Mouse (Mus musculus): Measurements from ENCODE around the gene Sept3. TPM values are rescaled to one million over a fixed set of nuclear protein-coding genes. Genes with fewer than 3 reads are reported as not detected.
A peak's percentile ranks its signal among the peaks of the same experiment; 100 is the strongest.

Gene Sept3
- polyA plus RNA-seq, 1 experiment, result 0.38 TPM

DNA sequence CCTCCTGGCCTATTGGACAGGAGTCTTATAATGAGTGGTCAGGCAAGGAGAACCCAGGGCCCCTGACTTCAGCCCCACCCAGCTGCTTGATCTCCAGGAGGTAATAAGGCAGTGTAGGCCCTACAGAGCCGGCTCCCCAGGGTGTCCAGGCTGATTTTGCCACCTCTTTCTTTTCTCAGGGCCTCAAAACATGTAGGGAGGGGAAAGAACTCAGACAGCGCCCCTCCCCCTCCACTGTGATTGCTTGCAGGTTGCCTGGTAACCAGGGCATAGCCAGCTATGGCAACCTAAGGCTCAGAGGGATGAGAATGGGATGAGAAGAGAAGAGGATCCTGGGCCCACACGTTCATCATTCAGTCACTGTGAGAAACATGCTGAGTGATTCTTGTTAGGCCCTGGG, 6.5 kb upstream of the Sept3 start:
- 55% methylated on average over 3 of the region's 3 CpGs for WGBS

DNA sequence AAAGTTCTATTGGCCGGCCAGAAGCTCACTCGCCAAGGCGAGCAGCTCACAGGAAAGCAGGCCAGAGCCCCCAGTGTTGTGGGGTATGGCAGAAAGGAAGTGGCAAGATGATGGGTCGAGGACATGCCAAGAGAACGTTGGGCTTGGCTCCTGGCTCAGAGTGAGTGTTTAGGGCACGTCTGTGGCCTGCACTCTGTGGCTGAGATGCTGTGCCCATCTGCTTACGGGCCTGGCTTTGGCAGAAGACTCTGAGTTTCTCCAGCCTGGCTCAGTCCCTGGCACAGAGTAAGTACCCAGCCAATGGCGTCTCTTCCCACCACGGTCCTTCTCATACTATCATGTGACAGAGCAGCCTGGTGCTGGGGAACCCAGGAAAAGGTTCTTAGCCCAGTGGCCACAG, 5.9 kb upstream of the Sept3 start:
- WGBS, result 81% methylated on average over 9 of the region's 9 CpGs

More for the DNA sequence above, 6.5 kb upstream of the Sept3 start:
- DNase-seq (ENCODE audit: low read depth, low spot score), result no peak

DNA sequence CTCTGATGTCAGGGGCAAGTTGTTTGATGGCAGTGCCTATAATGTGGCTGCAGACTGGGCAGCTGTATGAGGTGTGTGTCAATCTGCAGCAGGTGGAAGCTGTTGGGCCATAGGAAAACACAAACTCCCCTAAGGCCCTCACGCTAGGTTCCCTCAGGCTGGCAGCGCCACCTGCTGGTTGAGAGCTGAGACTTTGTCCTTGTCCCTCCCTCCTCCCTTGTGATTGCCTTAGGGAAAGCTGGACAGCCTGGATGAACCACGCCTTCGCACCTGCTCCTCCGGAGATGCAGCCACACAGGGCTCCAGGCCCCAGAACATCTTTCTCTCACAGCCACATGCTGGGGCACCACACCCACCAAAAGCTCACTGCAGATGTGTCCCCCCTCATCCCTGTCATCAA, 3.5 kb upstream of the Sept3 start:
- WGBS, result 3% methylated on average over 5 of the region's 5 CpGs
- DNase-seq (ENCODE audit: low read depth, low spot score), result peak; percentile 74

More for the DNA sequence above, 5.9 kb upstream of the Sept3 start:
- DNase-seq (ENCODE audit: low read depth, low spot score), result no peak

DNA sequence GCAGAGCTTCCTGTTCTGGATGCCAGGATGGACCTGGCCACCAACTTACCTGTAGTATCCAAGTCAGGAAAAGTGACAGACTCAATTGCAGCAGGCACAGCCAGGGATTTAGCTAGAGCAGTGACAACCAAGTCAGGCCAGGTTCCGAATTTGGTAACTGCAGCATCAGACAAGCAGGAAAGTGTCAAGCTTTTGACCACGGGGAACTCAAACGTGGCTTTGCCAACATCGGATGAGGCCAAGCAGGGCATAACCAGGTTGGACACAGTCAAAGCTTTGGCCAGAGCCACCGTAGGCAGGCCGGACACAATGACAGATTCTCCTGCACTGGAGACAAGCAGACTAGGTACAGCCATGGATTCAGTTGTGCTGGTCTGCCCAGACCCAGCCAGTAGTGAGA, 2.4 kb upstream of the Sept3 start:
- no peak for DNase-seq (ENCODE audit: low read depth, low spot score)
- 82% methylated on average over 6 of the region's 6 CpGs for WGBS

DNA sequence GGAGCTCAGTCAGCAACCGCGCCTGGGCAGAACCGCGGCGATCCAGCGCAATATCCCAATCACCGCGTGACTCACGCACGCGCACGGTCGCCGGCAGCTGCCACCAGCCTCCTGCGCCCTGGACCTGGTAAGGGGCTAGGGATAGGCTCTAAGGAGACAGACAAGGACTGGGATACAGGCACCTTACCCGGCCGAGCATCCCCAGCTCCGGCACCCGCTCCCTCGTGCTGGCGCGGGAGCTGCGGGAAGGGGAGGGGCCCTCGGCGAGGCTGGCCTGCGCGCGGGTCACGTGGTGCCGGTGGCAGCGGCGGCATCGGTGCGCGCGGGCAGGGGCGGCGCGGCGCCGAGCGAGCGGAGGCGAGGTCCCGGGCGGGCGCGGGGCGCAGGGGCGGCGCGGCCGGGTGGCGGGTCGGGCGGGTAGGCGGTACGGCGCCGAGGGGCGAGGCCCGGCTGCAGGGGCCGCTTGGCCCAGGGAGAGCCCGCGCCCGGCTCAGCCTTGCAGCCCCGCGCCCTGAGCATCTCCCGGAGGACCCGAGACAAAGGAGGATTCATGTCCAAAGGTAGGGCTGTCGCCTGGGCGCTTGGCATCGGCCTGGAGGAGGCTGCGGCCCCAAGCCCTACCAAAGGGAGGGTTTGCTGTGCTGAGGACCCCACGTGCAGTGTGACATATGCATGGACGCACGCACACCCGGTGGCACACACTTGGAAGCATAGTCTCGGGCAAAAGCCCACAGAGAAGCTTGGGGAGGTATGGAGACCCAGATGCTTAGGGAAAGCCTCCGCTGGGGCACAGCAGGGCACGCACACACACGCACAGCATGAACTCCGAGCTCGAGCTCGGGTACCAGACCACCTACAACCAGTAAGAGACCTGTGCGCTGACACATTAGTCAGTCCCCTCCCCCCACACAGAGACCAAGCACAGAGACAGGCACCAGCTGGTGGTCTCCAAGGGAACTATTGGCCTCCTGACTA, 521 bp downstream of the Sept3 start:
- DNase-seq (ENCODE audit: low read depth, low spot score), result no peak
- 2% methylated on average over 84 of the region's 86 CpGs for WGBS

DNA sequence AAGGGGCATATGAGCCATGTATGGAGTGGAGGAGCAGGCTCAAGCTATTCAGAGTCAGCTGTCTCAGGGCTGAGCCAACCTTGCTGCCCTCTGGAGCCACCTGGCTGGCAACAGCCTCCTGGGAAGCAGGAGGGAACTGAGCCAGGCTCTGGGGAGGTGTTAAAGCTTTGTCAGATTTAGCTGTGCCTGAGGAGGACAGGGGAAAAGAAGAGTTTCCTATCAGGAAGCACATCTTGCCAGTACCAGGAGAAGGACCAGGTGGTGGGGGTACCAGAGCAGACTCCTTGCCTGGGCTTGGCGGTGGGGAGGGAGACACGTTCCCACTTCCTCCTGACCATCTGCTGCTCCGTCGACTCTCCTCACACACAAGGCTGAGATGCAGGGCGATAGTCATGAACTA, 2.9 kb downstream of the Sept3 start:
- WGBS, result 67% methylated on average over 5 of the region's 5 CpGs
- no peak for DNase-seq (ENCODE audit: low read depth, low spot score)

DNA sequence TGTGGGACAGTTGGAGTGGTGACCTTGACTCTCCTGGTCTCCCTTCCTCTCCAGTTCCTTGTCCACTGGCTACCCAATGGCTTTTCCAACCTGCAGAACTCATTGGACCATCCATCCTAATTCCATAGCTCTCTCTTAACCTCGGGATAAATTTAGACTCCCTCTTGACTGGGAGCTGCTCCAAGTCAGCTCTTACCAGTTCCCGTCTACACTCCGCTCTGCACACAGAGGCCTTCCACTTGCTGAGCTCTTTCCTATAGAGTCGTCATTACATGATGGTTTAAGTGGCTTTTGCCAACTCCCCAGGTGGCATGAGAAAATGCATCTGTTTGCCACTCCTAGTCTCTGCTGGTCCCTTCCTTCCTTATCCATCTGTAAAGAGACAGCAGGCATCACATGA, 5.9 kb downstream of the Sept3 start:
- 66% methylated on average over 4 of the region's 4 CpGs for WGBS
- DNase-seq (ENCODE audit: low read depth, low spot score), result no peak

DNA sequence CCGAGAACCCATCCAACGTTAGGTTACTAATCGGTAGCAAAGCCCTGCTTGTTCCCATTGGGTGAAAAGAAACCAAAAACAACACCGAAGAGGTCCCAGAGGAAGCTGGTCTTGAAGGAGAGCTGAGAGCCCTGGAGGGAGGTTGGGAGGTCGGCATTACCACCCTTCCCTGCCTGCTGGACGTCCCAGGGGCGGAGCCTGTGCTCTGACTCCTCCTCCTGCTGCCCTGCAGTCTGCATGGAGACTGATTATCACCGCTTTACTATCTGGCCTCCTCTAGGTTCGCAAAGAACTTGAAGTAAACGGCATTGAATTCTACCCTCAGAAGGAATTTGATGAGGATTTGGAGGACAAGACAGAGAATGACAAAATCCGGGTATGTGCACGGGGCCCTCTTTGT, 11.5 kb downstream of the Sept3 start:
- 63% methylated on average over 12 of the region's 12 CpGs for WGBS
- DNase-seq (ENCODE audit: low read depth, low spot score), result no peak

DNA sequence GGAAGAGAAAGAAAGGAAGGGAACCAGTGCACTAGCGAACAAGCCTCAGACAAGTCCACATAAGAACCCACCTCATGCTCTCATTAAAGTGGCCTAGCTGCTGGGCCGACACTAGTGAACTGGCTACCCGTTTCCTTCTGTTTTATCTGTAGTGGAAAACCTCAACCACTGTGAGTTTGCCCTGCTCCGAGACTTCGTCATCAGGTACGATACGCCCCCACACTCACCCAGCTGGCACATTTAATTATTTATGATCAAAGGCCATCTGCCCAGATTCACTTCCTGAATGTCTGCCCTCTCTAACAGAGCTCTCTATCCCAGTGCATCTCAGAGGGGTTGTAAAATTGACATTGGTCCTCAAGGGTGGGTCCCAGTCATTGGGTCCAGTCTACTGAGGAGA, 15.6 kb downstream of the Sept3 start:
- WGBS, result 54% methylated on average over 7 of the region's 7 CpGs
- DNase-seq (ENCODE audit: low read depth, low spot score), result no peak

DNA sequence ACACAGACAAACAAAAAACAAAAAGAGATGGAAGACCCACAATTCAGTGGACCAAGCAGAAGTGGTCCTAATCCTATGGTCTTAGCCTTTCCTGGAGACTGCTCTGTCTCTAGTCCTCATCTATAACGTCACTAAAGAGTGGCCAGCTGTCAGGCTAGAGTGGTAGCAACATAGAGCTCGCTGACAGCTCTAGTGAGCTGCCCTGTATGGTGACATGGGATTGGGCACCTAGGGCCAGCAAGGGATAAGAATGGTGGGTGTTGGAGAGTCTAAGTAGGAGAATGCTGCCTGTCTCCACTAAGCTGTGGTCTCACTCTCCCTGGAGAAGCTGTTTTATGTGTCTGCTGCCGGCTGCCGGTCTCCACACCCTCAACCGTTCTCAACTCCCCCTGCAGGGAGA, 18.2 kb downstream of the Sept3 start:
- no peak for DNase-seq (ENCODE audit: low read depth, low spot score)
- 22% methylated on average over 5 of the region's 5 CpGs for WGBS

DNA sequence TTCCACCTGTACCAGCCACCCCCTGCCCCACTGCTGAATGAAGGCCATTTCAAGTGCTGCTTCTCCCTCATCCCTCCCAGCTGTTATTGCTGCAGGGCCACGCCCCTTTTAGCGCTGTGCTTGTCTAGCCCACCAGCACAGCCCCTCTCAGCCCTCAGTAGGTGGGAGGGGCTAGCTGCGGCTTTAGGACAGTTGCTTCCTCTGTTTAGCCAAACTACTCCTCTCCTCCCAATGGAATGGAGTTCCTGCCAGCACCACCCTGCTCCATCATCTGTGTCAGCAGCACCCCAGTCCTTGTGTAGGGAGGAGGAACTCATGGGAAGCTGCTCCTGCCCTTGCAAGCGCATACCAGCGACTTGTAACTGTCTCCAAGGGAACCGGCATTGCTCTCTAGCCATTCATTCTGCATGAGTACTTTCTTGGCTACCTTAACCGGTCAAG, 18.6 kb downstream of the Sept3 start:
- WGBS, result 12% methylated on average over 7 of the region's 7 CpGs
- DNase-seq (ENCODE audit: low read depth, low spot score), result no peak

DNA sequence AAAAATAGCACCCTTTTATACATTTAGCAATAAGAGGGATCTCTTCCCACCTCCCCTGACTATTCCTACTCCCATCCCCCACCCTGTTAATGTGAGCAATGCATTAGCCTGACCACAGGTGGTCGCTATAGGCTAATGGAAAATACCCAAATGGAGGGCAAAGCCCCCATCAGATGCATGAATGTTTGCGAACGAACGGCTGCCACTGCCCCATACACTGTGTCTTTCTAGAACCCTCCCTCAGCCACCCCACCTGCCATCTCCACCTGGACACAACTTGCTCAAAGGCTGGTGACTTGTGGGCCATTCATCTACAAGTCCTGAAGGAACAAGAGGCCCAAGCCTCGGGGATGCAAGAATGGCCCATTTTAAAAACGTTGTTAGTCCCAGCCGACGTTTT, 19.4 kb downstream of the Sept3 start:
- no peak for DNase-seq (ENCODE audit: low read depth, low spot score)
- 50% methylated on average over 8 of the region's 8 CpGs for WGBS

DNA sequence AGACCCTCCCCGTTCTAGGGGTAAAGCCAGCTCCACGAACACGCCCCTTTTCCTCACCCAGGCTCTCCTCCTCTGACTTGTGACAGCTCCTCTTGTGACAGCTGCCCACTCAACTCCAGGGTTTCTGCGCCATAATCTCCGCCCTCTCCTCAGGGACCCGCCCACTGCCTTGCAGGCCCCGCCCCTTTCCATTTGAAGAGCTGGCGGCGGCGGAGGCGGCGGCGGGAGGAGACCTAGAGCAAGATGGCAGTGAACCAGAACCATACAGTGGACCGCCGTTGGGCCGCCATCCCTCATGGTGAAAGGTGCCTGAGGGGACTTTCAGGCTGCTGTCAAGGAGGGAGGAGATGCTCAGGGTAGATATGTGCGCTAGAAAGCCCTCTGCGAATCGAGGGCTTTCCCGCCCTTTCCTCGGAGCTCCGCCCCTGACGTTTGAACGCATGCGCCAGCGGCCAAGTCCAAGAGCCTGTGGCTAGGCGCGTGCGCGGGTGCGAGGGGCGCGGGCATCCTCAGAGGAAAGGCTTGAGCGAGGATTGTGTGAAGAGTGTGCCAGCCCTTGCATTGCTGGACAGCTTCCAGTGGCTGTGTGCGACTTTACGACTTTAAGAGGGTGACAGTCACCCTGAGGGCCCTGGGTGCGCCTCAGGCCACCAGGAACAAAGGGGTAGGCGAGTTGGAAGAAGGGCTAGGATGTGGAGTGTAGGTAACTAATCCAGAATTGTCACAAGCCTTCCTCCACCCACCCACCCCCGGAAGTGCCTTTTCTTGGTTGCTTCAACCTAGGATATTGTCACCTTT, 24.3 kb downstream of the Sept3 start, which contains the start of gene Wbp2nl:
Wbp2nl (plus strand) TSS at position 191 of the 798 bp plus-strand sequence.
- WGBS, result 49% methylated on average over 39 of the region's 39 CpGs
- no peak for DNase-seq (ENCODE audit: low read depth, low spot score)

DNA sequence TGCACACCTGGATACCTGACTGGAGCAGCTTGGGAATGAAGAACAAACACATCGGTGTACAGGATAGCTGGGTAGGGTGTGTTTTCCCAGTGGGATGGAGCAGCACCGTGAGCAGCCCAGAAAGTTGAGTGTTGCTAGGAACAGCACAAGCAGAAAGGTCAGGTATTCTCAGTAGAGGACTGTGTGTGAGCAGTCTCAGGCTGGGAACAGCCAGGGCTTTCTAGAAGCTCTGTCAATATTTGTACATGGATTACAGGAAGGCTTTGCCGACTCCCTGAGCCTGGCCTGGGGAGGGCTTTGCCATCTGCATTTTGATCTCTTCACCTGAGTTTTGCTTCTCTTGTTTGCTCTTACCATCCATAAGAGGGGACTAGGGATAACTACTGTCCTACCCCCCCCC, 32.4 kb downstream of the Sept3 start:
- DNase-seq (ENCODE audit: low read depth, low spot score), result no peak
- WGBS, result 27% methylated on average over 3 of the region's 3 CpGs

DNA sequence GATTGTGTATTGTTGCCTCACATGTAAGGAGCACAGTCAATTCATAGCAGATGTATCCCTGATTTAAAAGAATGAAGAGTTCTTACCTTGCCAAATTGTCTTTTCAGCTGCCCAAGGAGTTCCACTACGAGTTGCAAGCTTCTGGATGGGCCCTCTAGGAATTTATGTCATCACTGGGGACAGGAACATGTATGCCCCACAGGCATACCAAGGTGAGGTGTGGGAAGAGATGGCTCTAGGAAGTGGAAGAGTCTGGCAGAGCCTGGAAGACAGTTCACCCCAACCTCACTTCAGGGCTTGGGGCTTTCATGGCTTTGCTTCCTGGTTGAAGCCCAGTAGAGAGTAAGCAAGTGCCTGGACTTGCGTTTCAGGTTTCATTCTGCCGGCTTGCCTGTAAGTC, 33.7 kb downstream of the Sept3 start:
- 26% methylated on average over 3 of the region's 3 CpGs for WGBS
- no peak for DNase-seq (ENCODE audit: low read depth, low spot score)

DNA sequence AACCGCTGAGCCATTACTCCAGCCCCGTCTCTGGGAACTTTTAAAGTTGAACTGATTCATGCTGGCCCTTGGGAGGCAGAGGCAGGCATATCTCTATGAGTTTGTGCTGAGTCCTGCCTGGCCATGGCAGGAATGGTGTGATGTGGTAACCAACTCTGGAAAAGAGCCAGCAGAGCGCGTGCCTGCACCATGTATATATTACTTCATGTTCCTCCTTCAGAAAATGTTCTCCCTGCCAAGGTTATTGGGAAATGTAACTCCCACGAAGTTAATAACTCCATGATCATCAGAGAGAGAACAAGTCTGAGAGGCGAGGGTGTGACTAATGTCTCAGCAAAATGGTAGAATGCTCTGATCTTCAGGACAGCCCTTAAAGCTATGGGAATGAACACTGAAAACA, 43.1 kb downstream of the Sept3 start:
- 66% methylated on average over 6 of the region's 6 CpGs for WGBS
- DNase-seq (ENCODE audit: low read depth, low spot score), result no peak

DNA sequence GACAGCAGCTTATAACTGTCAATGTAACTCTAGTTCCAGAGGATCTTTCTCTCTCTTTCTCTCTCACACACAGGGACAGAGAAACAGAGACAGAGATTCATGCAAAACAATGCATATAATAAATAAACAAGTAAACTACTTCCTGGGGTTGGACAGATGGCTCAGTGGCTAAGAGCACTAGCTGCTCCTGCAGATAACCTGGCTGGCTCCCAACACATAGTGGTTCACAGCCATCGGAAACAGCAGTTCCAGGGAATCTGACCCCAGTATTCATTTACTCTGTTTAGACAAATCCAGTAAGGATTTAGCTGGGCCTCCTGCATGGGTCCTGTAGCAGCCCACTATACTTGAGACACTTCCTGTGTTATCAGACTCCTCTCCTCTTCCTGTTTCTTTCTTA, 44.9 kb downstream of the Sept3 start:
- no peak for DNase-seq (ENCODE audit: low read depth, low spot score)
- WGBS, result 47% methylated on average over 1 of the region's 1 CpGs

DNA sequence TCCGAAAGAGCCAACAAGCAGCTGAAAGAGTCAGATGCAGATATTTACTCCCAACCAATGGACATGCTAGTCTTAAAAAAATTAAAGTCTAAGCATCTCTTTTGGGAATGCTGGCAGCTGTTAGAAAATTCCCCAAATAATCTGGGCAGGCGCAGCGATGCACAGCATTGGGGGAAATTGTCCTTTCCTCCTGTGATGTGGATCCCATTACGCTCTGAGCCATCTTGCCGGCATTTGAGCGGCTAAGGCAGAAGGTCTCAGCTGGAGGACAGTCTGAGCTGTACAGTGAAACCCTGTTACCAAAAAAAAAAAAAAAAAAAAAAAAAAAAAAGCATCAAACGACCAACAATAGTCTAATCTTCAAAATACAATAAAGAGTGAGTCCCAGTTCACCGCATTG, 47.5 kb downstream of the Sept3 start:
- WGBS, result 70% methylated on average over 8 of the region's 8 CpGs
- no peak for DNase-seq (ENCODE audit: low read depth, low spot score)

DNA sequence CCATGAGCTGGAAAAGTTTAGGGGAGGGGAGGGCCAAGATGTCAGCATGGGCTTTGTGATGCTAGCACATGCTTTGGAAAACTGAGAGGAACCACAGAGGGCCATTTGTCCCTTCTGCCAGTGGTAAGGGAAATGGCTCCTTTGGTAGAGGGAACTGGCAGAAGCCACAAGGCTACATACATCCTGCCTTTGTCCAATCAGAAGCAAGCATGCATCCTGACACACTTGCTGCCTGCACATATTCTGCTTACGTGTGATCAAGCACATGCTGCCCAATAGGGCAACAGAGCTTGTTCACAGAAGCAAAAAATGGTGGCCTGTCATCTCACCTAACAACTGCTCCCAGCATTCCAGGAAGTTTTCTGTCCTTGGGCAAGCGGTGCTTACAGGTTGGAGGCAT, 50.7 kb downstream of the Sept3 start:
- 77% methylated on average over 2 of the region's 2 CpGs for WGBS
- no peak for DNase-seq (ENCODE audit: low read depth, low spot score)

DNA sequence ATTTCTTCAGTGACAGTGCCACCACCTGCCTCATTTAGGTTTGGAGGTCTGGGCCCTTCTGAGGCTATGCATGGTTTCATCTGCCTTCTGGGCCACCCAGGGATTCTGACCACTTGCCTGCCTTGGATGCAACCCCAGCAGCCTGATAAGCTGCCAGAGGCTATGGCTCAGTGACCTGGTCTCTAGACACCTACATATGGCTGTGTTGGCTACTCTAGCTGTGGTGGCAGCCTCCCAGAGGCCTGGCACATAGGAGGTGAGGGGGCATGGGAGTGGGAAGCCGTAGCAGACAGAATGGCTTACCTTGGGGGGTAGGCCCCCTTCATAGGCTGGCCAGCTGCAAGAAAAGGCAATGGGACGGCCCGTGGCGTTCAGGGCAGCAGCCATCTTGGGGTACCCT, 60.5 kb downstream of the Sept3 start:
- 98% methylated on average over 4 of the region's 4 CpGs for WGBS
- DNase-seq (ENCODE audit: low read depth, low spot score), result no peak

DNA sequence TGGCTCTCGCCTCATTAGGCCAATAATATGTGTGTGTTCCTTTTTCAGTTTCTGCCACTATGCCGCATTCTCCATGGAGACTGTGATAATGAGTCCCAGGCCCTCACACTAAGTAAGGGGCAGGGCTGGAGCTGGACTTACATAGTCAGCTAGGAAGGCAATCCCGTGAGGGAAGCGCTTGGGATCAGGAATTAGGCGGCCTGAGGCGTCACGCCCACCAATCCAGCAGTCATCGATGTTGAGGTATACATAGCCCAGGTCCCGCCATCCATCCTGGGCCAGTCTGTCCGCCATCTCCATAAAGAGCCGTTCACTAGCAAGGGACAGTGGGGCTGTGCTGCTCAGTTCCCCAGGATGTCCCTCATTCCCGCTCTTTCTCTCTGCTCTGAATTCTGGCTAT, 61.9 kb downstream of the Sept3 start:
- 87% methylated on average over 12 of the region's 12 CpGs for WGBS
- DNase-seq (ENCODE audit: low read depth, low spot score), result no peak

Data from large intestine, adult 2 months (tissue).